Mouse (Mus musculus): ENCODE results near the gene Rnf144a. TPM values are rescaled to one million over a fixed set of nuclear protein-coding genes. Genes with fewer than 3 reads are reported as not detected.
A peak's percentile ranks its signal among the peaks of the same experiment; 100 is the strongest.

The Rnf144a gene
- polyA plus RNA-seq, 1 experiment from 2014 or later: 21.6 TPM

GRCm38 (mm10) chr12:26333678-26334077 is 81.4 kb downstream of the Rnf144a start:
- ATAC-seq (ENCODE audit: low FRiP score, low TSS enrichment): no peak
- 96% methylated on average over 1 of the region's 1 CpGs for WGBS

GRCm38 (mm10) chr12:26331048-26331447 is 84.0 kb downstream of the Rnf144a start:
- no peaks in the 10 kb centered on the region for H3K27me3 ChIP-seq (ENCODE audit: control insufficient read depth, insufficient read depth, low read length)
- H3K4me1 ChIP-seq (ENCODE audit: control insufficient read depth, insufficient read depth, low read length): no peaks in the 10 kb centered on the region
- ATAC-seq (ENCODE audit: low FRiP score, low TSS enrichment) (no peak), DNase-seq (no peak)
- WGBS: 86% methylated on average over 3 of the region's 3 CpGs
- no peak overlapping the region for H3K9ac ChIP-seq (replicated peaks; ENCODE audit: low read length)
- no peaks in the 10 kb centered on the region for H3K9me3 ChIP-seq (ENCODE audit: control insufficient read depth, low read length)
- no peak overlapping the region for H3K27ac ChIP-seq (replicated peaks; ENCODE audit: low read depth, low read length)
- H3K36me3 ChIP-seq (ENCODE audit: control insufficient read depth, insufficient read depth, low read length): peaks cover 7% of the 10 kb centered on the region; the same call in 1 of the 2 replicates
- H3K4me2 ChIP-seq (ENCODE audit: low read length): no peak overlapping the region
- no peak overlapping the region for H3K4me3 ChIP-seq (replicated peaks; ENCODE audit: low read depth, low read length)

More at GRCm38 (mm10) chr12:26333678-26334077, 81.4 kb downstream of the Rnf144a start:
- H3K27ac ChIP-seq (replicated peaks; ENCODE audit: low read depth, low read length): no peak overlapping the region
- no peaks in the 10 kb centered on the region for H3K36me3 ChIP-seq (ENCODE audit: control insufficient read depth, insufficient read depth, low read length)
- 0 out of 2 replicates have a peak, but pooled peaks cover 3% of the 10 kb centered on the region for H3K4me1 ChIP-seq (ENCODE audit: control insufficient read depth, insufficient read depth, low read length)
- H3K4me3 ChIP-seq (replicated peaks; ENCODE audit: low read depth, low read length): no peak overlapping the region
- H3K9me3 ChIP-seq (ENCODE audit: control insufficient read depth, low read length): no peaks in the 10 kb centered on the region
- no peak for DNase-seq
- no peak overlapping the region for H3K9ac ChIP-seq (replicated peaks; ENCODE audit: low read length)
- H3K27me3 ChIP-seq (ENCODE audit: control insufficient read depth, insufficient read depth, low read length): no peaks in the 10 kb centered on the region
- no peak overlapping the region for H3K4me2 ChIP-seq (ENCODE audit: low read length)

- Histone ChIP-seq H3K4me3 (replicated peaks; ENCODE audit: low read depth, low read length) (no peak overlapping the region), H3K4me1 (ENCODE audit: control insufficient read depth, insufficient read depth, low read length) (no peaks in the 10 kb centered on the region), H3K27ac (replicated peaks; ENCODE audit: low read depth, low read length) (no peak overlapping the region), H3K27me3 (ENCODE audit: control insufficient read depth, insufficient read depth, low read length) (no peaks in the 10 kb centered on the region), H3K9me3 (ENCODE audit: control insufficient read depth, low read length) (no peaks in the 10 kb centered on the region), H3K36me3 (ENCODE audit: control insufficient read depth, insufficient read depth, low read length) (peaks cover 10% of the 10 kb centered on the region), H3K4me2 (ENCODE audit: low read length) (no peak overlapping the region), H3K9ac (replicated peaks; ENCODE audit: low read length) (no peak overlapping the region)
- no peak for DNase-seq
- no peak for ATAC-seq (ENCODE audit: low FRiP score, low TSS enrichment)
- WGBS: 88% methylated on average over 5 of the region's 5 CpGs
These were observed 85.3 kb downstream of the Rnf144a start for GRCm38 (mm10) chr12:26329756-26330155.

- ATAC-seq (ENCODE audit: low FRiP score, low TSS enrichment) (no peak), DNase-seq (peak; percentile 64)
- Histone ChIP-seq H3K9ac (replicated peaks; ENCODE audit: low read length) (no peak overlapping the region), H3K4me3 (replicated peaks; ENCODE audit: low read depth, low read length) (no peak overlapping the region), H3K4me2 (ENCODE audit: low read length) (no peak overlapping the region), H3K9me3 (ENCODE audit: control insufficient read depth, low read length) (no peaks in the 10 kb centered on the region), H3K4me1 (ENCODE audit: control insufficient read depth, insufficient read depth, low read length) (no peaks in the 10 kb centered on the region), H3K27ac (replicated peaks; ENCODE audit: low read depth, low read length) (no peak overlapping the region), H3K27me3 (ENCODE audit: control insufficient read depth, insufficient read depth, low read length) (no peaks in the 10 kb centered on the region), H3K36me3 (ENCODE audit: control insufficient read depth, insufficient read depth, low read length) (peaks cover 16% of the 10 kb centered on the region)
- 73% methylated on average over 6 of the region's 6 CpGs for WGBS
These were observed 85.9 kb downstream of the Rnf144a start for GRCm38 (mm10) chr12:26329031-26329675.

GRCm38 (mm10) chr12:26323783-26324364 is 91.2 kb downstream of the Rnf144a start:
- Histone ChIP-seq H3K9me3 (ENCODE audit: control insufficient read depth, low read length) (no peaks in the 10 kb centered on the region), H3K4me1 (ENCODE audit: control insufficient read depth, insufficient read depth, low read length) (no peaks in the 10 kb centered on the region), H3K36me3 (ENCODE audit: control insufficient read depth, insufficient read depth, low read length) (peaks cover 36% of the 10 kb centered on the region), H3K4me3 (replicated peaks; ENCODE audit: low read depth, low read length) (no peak overlapping the region), H3K4me2 (ENCODE audit: low read length) (no peak overlapping the region), H3K9ac (replicated peaks; ENCODE audit: low read length) (no peak overlapping the region), H3K27ac (replicated peaks; ENCODE audit: low read depth, low read length) (peak overlapping the region; percentile 56; the same call in 1 of the 2 replicates), H3K27me3 (ENCODE audit: control insufficient read depth, insufficient read depth, low read length) (no peaks in the 10 kb centered on the region)
- ATAC-seq (ENCODE audit: low FRiP score, low TSS enrichment) (no peak), DNase-seq (peak; percentile 35)
- 83% methylated on average over 5 of the region's 5 CpGs for WGBS

- Histone ChIP-seq H3K4me1 (ENCODE audit: control insufficient read depth, insufficient read depth, low read length) (no peaks in the 10 kb centered on the region), H3K27ac (replicated peaks; ENCODE audit: low read depth, low read length) (no peak overlapping the region), H3K4me2 (ENCODE audit: low read length) (no peak overlapping the region), H3K4me3 (replicated peaks; ENCODE audit: low read depth, low read length) (no peak overlapping the region), H3K27me3 (ENCODE audit: control insufficient read depth, insufficient read depth, low read length) (no peaks in the 10 kb centered on the region), H3K9me3 (ENCODE audit: control insufficient read depth, low read length) (no peaks in the 10 kb centered on the region), H3K9ac (replicated peaks; ENCODE audit: low read length) (no peak overlapping the region), H3K36me3 (ENCODE audit: control insufficient read depth, insufficient read depth, low read length) (peaks cover 62% of the 10 kb centered on the region)
- DNase-seq: no peak
- 81% methylated on average over 3 of the region's 3 CpGs for WGBS
- ATAC-seq (ENCODE audit: low FRiP score, low TSS enrichment): no peak
These were observed 98.8 kb downstream of the Rnf144a start for GRCm38 (mm10) chr12:26316261-26316660.

- H3K4me2 ChIP-seq (ENCODE audit: low read length): no peak overlapping the region
- WGBS: 55% methylated on average over 5 of the region's 5 CpGs
- no peaks in the 10 kb centered on the region for H3K4me1 ChIP-seq (ENCODE audit: control insufficient read depth, insufficient read depth, low read length)
- peaks cover 56% of the 10 kb centered on the region for H3K36me3 ChIP-seq (ENCODE audit: control insufficient read depth, insufficient read depth, low read length)
- no peak overlapping the region for H3K27ac ChIP-seq (replicated peaks; ENCODE audit: low read depth, low read length)
- H3K4me3 ChIP-seq (replicated peaks; ENCODE audit: low read depth, low read length): no peak overlapping the region
- ATAC-seq (ENCODE audit: low FRiP score, low TSS enrichment) (no peak), DNase-seq (peak; percentile 72)
- no peaks in the 10 kb centered on the region for H3K9me3 ChIP-seq (ENCODE audit: control insufficient read depth, low read length)
- no peak overlapping the region for H3K9ac ChIP-seq (replicated peaks; ENCODE audit: low read length)
- H3K27me3 ChIP-seq (ENCODE audit: control insufficient read depth, insufficient read depth, low read length): no peaks in the 10 kb centered on the region
These were observed 100.1 kb downstream of the Rnf144a start for GRCm38 (mm10) chr12:26314959-26315358.

GRCm38 (mm10) chr12:26311548-26311947 is 103.5 kb downstream of the Rnf144a start:
- peaks cover 33% of the 10 kb centered on the region for H3K36me3 ChIP-seq (ENCODE audit: control insufficient read depth, insufficient read depth, low read length)
- peak; percentile 83 for DNase-seq
- no peak for ATAC-seq (ENCODE audit: low FRiP score, low TSS enrichment)
- H3K4me1 ChIP-seq (ENCODE audit: control insufficient read depth, insufficient read depth, low read length): no peaks in the 10 kb centered on the region
- H3K4me2 ChIP-seq (ENCODE audit: low read length): no peak overlapping the region
- H3K27me3 ChIP-seq (ENCODE audit: control insufficient read depth, insufficient read depth, low read length): no peaks in the 10 kb centered on the region
- no peaks in the 10 kb centered on the region for H3K9me3 ChIP-seq (ENCODE audit: control insufficient read depth, low read length)
- no peak overlapping the region for H3K4me3 ChIP-seq (replicated peaks; ENCODE audit: low read depth, low read length)
- no peak overlapping the region for H3K9ac ChIP-seq (replicated peaks; ENCODE audit: low read length)
- no peak overlapping the region for H3K27ac ChIP-seq (replicated peaks; ENCODE audit: low read depth, low read length)

- H3K36me3 ChIP-seq (ENCODE audit: control insufficient read depth, insufficient read depth, low read length): peaks cover 33% of the 10 kb centered on the region
- ATAC-seq (ENCODE audit: low FRiP score, low TSS enrichment): no peak
These were observed 104.8 kb downstream of the Rnf144a start for GRCm38 (mm10) chr12:26310247-26310646.

More at GRCm38 (mm10) chr12:26310247-26310646, 104.8 kb downstream of the Rnf144a start:
- Histone ChIP-seq H3K4me1 (ENCODE audit: control insufficient read depth, insufficient read depth, low read length) (no peaks in the 10 kb centered on the region), H3K27ac (replicated peaks; ENCODE audit: low read depth, low read length) (no peak overlapping the region), H3K9me3 (ENCODE audit: control insufficient read depth, low read length) (no peaks in the 10 kb centered on the region), H3K4me3 (replicated peaks; ENCODE audit: low read depth, low read length) (no peak overlapping the region), H3K9ac (replicated peaks; ENCODE audit: low read length) (no peak overlapping the region), H3K27me3 (ENCODE audit: control insufficient read depth, insufficient read depth, low read length) (no peaks in the 10 kb centered on the region), H3K4me2 (ENCODE audit: low read length) (no peak overlapping the region)
- 90% methylated on average over 11 of the region's 11 CpGs for WGBS
- no peak for DNase-seq
